Mouse (Mus musculus): Measurements from ENCODE around the gene Gm8994.
"Not testable (repeated sequence)": the region's sequence is repeated elsewhere in the genome, so short reads cannot be mapped to it uniquely, and the experiment has no call there.

Gene Gm8994

DNA sequence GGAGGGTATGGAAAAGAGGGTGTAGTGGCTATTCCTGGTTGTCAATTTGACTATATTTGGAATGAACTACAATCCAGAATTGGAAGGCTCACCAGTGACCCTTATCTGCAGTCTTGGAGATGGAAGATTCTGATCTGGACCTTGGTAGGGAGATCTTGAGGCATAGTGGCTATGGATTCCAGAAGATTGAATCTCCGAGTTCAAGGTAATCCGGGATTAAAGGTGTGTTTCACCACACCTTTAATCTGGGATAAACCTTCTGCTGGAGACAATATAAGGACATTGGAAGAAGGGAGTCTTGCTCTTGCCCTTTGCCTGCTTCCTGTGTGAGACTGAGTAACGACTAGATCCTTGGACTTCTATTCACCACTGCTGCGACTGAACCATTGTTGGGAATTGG lies at the start of gene Gm8994:
Gene Gm8994 (plus strand): TSS at position 301 of the 400 bp plus-strand sequence.
- not testable (repeated sequence) for DNase-seq (ENCODE audit: low spot score in 2 of 2)

DNA sequence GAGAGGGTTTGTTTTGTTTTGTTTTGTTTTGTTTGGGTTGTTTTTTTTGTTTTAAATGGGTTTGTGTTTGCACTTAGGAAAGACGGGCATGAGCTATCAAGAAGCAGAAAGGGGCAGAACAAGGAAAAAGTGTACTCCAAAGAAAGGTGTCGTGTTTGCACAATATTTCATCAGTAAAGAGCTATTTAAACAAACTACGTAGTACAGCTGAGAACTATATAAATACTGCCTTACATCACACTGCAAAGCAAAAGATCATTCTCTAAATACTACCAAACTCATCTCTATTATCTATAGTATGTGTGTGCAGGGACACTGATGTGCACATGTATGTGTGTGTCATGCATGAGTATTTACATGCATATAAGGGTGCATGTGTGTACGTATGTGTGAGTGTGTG lies 49.7 kb upstream of the Gm8994 start:
- no peak for DNase-seq (ENCODE audit: low spot score in 2 of 2)

DNA sequence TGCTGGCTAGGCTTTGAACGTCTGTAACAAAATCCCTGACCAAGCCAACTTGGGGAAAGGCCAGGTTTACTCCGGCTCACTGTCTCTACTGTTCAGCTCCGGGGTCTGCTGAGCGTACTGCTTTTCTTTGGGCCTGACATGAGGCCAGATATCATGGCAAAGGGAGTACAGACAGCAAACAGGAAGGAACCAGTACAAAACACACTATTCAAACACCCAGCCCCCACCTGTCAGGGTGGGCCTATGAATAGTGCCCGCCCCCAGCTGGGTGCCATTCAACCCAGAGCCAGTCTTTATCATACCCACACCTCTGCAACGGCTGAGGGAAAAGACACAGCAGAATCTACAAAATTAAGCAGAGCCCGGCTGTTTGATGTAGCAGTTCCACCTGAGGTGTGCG lies 42.8 kb upstream of the Gm8994 start:
- no peak for DNase-seq (ENCODE audit: low spot score in 2 of 2)

DNA sequence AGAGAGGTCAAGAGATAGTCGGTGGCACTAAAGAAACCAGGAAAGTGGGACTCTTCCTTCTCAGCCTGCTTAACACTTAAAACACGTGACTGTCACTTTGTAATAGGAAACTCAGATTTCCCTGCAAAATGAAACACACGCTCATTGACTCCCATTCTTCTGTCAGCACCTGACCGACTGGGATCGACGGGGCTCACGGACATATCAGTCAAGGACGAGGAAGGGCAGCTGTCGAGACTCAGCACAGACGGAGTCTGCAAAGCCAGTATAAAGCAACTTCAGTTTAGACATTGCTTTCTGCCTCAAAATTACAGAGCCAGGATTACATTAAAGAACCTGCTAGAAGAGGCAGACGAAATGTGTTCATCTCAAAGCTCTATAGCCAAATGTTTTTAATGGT lies 41.2 kb upstream of the Gm8994 start:
- peak in 1 of 2 experiments; percentile 56 for DNase-seq (ENCODE audit: low spot score in 2 of 2)

GRCm38 (mm10) chr6:136286589-136286988 lies 40.8 kb upstream of the Gm8994 start:
- no peak for DNase-seq (ENCODE audit: low spot score in 2 of 2)

- DNase-seq (ENCODE audit: low spot score in 2 of 2), result peak in 1 of 2 experiments; percentile 49
Measured at GRCm38 (mm10) chr6:136291424-136291823, 35.9 kb upstream of the Gm8994 start.

DNA sequence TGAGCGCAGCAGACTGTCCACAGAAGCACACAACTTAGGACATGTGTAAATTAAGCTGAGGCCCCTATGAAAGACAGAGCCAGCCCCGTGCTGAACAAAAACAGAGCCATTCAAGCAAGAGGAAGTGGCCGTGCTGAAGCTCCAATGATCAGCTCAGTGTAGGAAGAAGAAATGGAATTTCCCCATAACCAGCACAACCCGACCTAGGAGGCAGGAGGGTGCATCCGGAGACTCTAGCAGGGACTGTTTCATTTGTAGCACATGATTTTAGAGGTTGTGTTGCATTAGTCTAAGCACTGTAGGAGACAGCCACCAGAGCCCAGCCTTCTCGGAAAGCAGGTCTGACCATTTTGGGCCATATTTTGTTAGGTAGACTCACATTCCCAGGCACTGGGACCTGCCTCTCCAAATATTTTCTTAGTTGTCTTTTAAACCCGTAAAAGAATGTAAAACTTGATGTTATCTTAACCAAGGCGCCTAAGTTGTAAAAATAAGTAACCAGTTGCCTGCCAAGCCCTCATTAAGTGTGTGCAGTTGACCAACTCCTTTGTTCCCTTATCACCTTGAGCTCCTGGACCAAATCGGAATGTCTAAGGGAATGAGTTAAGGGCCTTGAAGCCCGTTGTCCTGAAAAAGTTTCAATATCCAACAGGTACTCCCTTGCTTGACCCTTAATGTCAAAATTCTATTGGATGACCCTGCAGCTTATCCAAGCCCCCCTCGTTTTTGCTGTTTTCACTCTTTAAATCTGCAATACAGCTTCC lies 35.2 kb upstream of the Gm8994 start:
- peak in 1 of 2 experiments; percentile 51 for DNase-seq (ENCODE audit: low spot score in 2 of 2)

GRCm38 (mm10) chr6:136293700-136294099 lies 33.6 kb upstream of the Gm8994 start:
- DNase-seq (ENCODE audit: low spot score in 2 of 2), result peak in 1 of 2 experiments; percentile 58

DNA sequence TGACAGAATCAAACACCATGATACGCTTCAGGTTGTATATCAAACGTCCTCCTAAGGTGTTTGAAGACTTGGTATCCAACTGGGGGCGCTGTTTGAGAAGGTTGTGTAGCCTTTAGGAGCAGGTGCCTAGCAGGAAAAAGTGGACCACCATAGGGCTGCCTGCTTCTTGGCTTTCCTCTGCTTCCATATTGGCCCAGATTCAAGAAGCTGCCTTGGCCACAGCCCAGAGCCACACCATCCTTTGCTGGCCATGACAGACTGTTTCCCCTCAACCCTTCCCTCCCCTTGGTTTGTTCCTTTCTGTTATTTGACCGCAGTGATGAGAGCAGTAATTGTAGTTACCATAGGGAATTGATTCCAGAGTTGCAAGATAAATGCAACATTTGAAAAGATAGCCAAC lies 31.5 kb upstream of the Gm8994 start:
- DNase-seq (ENCODE audit: low spot score in 2 of 2), result peak in 1 of 2 experiments; percentile 56

- no peak for DNase-seq (ENCODE audit: low spot score in 2 of 2)
Measured at GRCm38 (mm10) chr6:136296251-136296650, 31.1 kb upstream of the Gm8994 start.

- no peak for DNase-seq (ENCODE audit: low spot score in 2 of 2)
Measured at GRCm38 (mm10) chr6:136303514-136303913, 23.8 kb upstream of the Gm8994 start.

GRCm38 (mm10) chr6:136304369-136304988 lies 22.9 kb upstream of the Gm8994 start:
- no peak for DNase-seq (ENCODE audit: low spot score in 2 of 2)

GRCm38 (mm10) chr6:136309487-136309886 lies 17.9 kb upstream of the Gm8994 start:
- no peak for DNase-seq (ENCODE audit: low spot score in 2 of 2)

- not testable (repeated sequence) for DNase-seq (ENCODE audit: low spot score in 2 of 2)
Measured at GRCm38 (mm10) chr6:136328416-136328815, 1.1 kb downstream of the Gm8994 start.

DNA sequence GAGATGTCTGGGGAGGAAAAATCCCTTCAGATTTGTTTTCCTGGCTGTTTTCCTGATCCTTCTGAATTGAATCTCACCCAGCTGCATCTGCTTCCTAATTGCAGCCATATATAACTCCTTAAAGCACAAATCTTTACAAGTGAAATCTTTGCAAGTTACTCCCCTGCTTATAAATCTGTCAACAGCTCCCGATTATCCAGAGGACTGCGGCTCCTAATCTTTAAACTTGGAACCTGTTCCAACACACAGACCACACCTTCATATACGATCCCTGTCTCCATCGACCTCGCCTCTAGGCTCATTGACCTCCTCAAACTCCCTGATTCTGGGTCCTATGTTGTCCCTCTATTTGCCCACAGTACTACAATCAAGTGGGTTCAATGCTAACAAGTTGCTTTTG lies 13.3 kb downstream of the Gm8994 start:
- DNase-seq (ENCODE audit: low spot score in 2 of 2), result no peak

GRCm38 (mm10) chr6:136341093-136341492 lies 13.8 kb downstream of the Gm8994 start:
- no peak for DNase-seq (ENCODE audit: low spot score in 2 of 2)

DNA sequence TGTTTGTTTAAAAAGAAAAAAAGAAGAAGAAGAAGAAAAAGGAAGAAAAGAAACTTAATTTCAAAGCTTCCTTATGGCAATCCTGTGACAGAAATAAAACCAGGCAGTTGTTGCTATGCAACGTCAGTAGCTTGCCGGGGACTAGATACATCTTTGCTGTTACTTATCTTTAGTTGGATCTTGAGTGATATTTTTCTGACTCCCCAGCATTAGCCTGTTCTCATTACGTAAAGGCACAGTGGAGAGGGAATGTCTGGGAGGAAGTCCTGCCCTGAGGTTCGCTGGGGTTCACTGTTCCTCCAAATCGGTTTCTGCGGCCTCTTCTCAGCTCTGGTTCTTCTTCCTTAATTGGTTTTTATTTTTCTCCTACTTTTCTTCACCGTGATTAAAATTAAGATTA lies 16.5 kb downstream of the Gm8994 start:
- no peak for DNase-seq (ENCODE audit: low spot score in 2 of 2)

DNA sequence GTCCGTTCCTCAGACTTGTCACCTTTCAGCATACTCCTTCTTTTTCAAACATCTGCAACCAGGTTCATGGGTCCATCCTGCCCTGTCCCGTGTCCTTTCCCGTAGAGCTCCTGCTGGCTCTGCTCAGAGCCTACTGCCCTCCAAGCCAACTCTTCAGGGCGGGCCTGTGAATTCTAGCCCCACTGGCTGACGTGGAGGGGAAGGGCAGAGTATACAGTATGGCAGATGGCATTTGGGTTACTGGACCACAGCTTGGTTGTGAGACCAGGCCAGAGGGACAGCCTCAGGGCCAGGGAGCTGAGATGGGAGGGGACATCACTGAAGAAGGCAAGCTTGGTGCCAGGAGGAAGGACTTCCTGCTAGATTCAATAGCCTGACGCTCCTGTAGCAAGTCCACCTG lies 17.7 kb downstream of the Gm8994 start:
- DNase-seq (ENCODE audit: low spot score in 2 of 2), result no peak

DNA sequence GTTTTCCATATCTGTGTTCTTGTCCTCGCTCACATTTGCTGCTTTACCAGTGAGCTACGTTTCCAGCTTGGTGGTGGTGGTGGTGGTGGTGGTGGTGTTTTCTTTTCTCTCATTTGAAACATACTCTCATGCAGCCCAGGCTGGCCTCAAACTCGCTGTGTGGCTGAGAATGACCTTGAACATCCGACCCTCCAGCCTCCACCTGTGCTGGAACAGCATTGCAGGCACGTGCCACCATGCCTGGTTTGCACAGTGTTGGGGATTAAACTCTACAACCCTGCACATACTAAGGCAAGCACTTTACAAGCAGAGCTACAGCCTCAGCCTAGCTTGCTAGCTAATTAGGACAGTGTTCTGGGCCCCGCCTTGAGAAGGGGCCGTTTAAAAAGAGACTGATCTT lies 18.3 kb downstream of the Gm8994 start:
- DNase-seq (ENCODE audit: low spot score in 2 of 2), result no peak

DNA sequence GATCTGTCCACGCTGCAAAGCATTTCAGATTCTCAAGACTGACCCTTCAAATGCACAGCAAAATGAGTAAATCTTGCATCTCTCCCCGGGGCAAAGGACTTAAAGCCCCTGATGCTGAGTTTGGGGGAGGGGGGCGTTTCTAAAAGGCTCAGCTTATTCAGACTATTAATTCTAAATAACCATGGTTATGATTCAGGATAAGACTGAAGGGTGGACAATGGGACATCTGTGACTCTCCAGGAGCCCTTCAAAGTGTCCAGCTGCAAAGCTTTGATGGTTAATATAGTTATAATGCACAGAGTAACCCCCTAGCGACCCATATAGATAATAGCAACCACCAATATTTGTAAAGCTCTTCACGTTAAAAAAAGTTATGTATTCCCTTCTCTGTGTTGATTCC lies 19.7 kb downstream of the Gm8994 start:
- no peak for DNase-seq (ENCODE audit: low spot score in 2 of 2)

DNA sequence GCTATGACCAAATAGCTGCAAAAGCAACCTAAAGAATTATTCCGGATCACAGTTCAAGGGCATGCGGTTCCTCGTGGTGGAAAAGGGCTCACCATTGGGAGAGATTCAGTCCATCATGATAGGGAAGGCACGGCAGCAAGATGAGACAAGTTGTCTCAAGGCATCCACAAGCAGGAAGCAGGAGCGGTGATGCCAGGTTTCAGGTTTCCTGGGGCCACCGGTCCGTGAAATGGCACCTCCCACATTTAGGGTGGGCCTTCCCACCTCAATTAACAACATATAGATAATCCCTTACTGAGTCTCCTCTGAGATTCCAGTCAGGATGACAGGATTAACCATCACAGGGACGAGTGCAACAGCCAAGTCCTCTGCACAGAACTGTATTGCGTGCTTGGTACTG lies 20.3 kb downstream of the Gm8994 start:
- DNase-seq (ENCODE audit: low spot score in 2 of 2), result no peak

DNA sequence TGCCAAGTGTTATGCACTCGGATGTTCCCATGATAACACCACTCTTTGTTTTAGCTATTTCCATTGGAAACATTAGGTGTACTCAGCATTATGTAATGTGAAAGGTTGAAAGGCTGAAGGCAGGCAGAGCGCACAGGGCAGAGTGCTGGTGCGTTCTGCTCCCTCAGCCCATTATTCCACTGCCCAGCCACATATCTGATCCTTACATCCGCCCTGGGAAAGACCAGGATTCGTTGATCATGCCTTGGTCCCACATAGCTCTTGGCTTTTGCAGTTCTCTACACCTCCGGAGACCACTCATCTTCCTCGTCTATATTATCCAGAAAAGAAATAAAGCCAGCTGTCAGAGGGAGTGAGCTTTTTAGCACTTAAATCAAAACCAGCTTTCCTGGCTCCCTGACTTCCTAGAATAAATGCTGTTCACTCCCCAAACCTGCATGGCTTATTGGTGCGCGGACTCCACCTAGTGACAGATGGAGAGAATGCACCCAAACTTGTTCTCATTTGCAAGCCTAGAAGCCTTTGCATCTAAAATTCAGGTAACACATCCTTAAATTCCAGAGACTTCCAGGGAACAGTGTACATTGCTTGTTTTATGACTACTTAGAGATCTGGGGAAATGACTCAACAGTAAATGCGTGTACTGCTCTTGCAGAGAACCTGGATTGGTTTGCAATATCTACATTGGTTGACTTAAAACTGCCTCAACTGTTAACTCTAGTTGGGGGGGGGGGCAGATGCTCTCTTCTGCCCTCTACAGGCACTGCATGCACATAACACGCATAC lies 26.3 kb downstream of the Gm8994 start:
- DNase-seq (ENCODE audit: low spot score in 2 of 2), result peak; percentile 30 to 69

DNA sequence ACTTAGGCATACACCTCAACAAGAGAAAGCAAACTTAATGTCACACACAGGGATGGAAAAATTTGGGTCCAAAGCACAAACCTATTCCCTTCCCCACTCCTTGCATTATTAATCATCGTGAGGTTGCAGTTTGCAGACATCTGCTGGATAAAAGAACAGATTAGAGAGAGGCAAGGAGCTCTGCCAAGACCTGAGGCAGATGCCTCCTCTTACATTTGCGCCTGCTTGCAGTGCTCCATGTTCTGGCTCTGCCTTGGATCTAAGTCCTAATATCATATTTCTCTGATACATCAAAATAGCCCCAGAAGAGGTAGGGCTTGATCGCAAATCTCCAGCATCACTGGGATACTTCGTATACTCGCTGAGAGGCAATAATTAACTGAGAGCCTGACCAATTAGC lies 31.1 kb downstream of the Gm8994 start:
- DNase-seq (ENCODE audit: low spot score in 2 of 2), result no peak
